Mouse (Mus musculus): ENCODE data around the gene Edf1.

- TF ChIP-seq GATA1 (IDR thresholded peaks at IDR 0.05; ENCODE audit: borderline replicate concordance, low read length) (no peak), FLI1 (IDR thresholded peaks at IDR 0.05; ENCODE audit: low read length) (no peak)
Measured at GRCm38 (mm10) chr2:25558774-25559173, 1.1 kb downstream of the Edf1 start.
